Mouse (Mus musculus) T-helper 17 cell (primary cell): ENCODE measurements around the gene Cpvl.

Experiments used
- in situ Hi-C, 2 experiments: fragments of 300-600 bp; cut with MboI, MseI; formaldehyde crosslinking; loops; 1 replicate in 1 of 2; 2 replicates in 1 of 2; pipeline ENCODE4 v1.15.1; 2025; ENCODE audit warnings: high pct_unique_total_duplicates in 2 of 2

The Cpvl gene

GRCm38 (mm10) chr6:53972238-53972743 lies 6.2 kb downstream of the Cpvl start:
- in situ Hi-C loops: loop anchor here in 1 of 2 experiments (25.0 kb wide), 1 partner anchor 185 kb away; no protein-coding TSS in a partner anchor

- in situ Hi-C loops: loop anchor here in 1 of 2 experiments (25.0 kb wide), 1 partner anchor 184 kb away; no protein-coding TSS in a partner anchor
Measured at GRCm38 (mm10) chr6:53971729-53972128, 6.7 kb downstream of the Cpvl start.

GRCm38 (mm10) chr6:53969081-53969480 lies 9.4 kb downstream of the Cpvl start:
- in situ Hi-C loops: loop anchor here in 1 of 2 experiments (25.0 kb wide), 1 partner anchor 182 kb away; no protein-coding TSS in a partner anchor

GRCm38 (mm10) chr6:53968550-53968949 lies 9.9 kb downstream of the Cpvl start:
- in situ Hi-C loops: loop anchor here in 1 of 2 experiments (25.0 kb wide), 1 partner anchor 181 kb away; no protein-coding TSS in a partner anchor

- in situ Hi-C loops: loop anchor here in 1 of 2 experiments (25.0 kb wide), 1 partner anchor 179 kb away; no protein-coding TSS in a partner anchor
Measured at GRCm38 (mm10) chr6:53966595-53966994, 11.9 kb downstream of the Cpvl start.

GRCm38 (mm10) chr6:53965900-53966299 lies 12.6 kb downstream of the Cpvl start:
- in situ Hi-C loops: loop anchor here in 1 of 2 experiments (25.0 kb wide), 1 partner anchor 179 kb away; no protein-coding TSS in a partner anchor

- in situ Hi-C loops: loop anchor here in 1 of 2 experiments (25.0 kb wide), 1 partner anchor 177 kb away; no protein-coding TSS in a partner anchor
Measured at GRCm38 (mm10) chr6:53963906-53964496, 14.5 kb downstream of the Cpvl start.

- in situ Hi-C loops: loop anchor here in 1 of 2 experiments (25.0 kb wide), 1 partner anchor 175 kb away; no protein-coding TSS in a partner anchor
Measured at GRCm38 (mm10) chr6:53962006-53962405, 16.5 kb downstream of the Cpvl start.

GRCm38 (mm10) chr6:53959826-53960225 lies 18.6 kb downstream of the Cpvl start:
- in situ Hi-C loops: loop anchor here in 1 of 2 experiments (25.0 kb wide), 1 partner anchor 173 kb away; no protein-coding TSS in a partner anchor

- in situ Hi-C loops: loop anchor here in 1 of 2 experiments (25.0 kb wide), 1 partner anchor 171 kb away; no protein-coding TSS in a partner anchor
Measured at GRCm38 (mm10) chr6:53958321-53958720, 20.1 kb downstream of the Cpvl start.

GRCm38 (mm10) chr6:53956513-53956912 lies 22.0 kb downstream of the Cpvl start:
- in situ Hi-C loops: loop anchor here in 1 of 2 experiments (25.0 kb wide), 1 partner anchor 169 kb away; no protein-coding TSS in a partner anchor

- in situ Hi-C loops: loop anchor here in 1 of 2 experiments (25.0 kb wide), 1 partner anchor 169 kb away; no protein-coding TSS in a partner anchor
Measured at GRCm38 (mm10) chr6:53955846-53956245, 22.6 kb downstream of the Cpvl start.

- in situ Hi-C loops: loop anchor here in 1 of 2 experiments (25.0 kb wide), 1 partner anchor 168 kb away; no protein-coding TSS in a partner anchor
Measured at GRCm38 (mm10) chr6:53955271-53955670, 23.2 kb downstream of the Cpvl start.

GRCm38 (mm10) chr6:53954106-53954505 lies 24.4 kb downstream of the Cpvl start:
- in situ Hi-C loops: loop anchor here in 1 of 2 experiments (25.0 kb wide), 1 partner anchor 167 kb away; no protein-coding TSS in a partner anchor

GRCm38 (mm10) chr6:53953348-53953747 lies 25.1 kb downstream of the Cpvl start:
- in situ Hi-C loops: loop anchor here in 1 of 2 experiments (25.0 kb wide), 1 partner anchor 166 kb away; no protein-coding TSS in a partner anchor

- in situ Hi-C loops: loop anchor here in 1 of 2 experiments (25.0 kb wide), 1 partner anchor 164 kb away; no protein-coding TSS in a partner anchor
Measured at GRCm38 (mm10) chr6:53951421-53951820, 27.1 kb downstream of the Cpvl start.

- in situ Hi-C loops: loop anchor here in 1 of 2 experiments (25.0 kb wide), 1 partner anchor 164 kb away; no protein-coding TSS in a partner anchor
Measured at GRCm38 (mm10) chr6:53950876-53951275, 27.6 kb downstream of the Cpvl start.

GRCm38 (mm10) chr6:53948388-53949035 lies 30.0 kb downstream of the Cpvl start:
- in situ Hi-C loops: no loop called here

- in situ Hi-C loops: no loop called here
Measured at GRCm38 (mm10) chr6:53944887-53945286, 33.6 kb downstream of the Cpvl start.

- in situ Hi-C loops: no loop called here
Measured at GRCm38 (mm10) chr6:53944417-53944816, 34.1 kb downstream of the Cpvl start.

- in situ Hi-C loops: no loop called here
Measured at GRCm38 (mm10) chr6:53942190-53942831, 36.2 kb downstream of the Cpvl start.
